Mouse (Mus musculus) spleen, adult 2 months (tissue): ENCODE measurements around the gene Ccnd2. TPM values are rescaled to one million over a fixed set of nuclear protein-coding genes. Genes with fewer than 3 reads are reported as not detected.

Source experiments
- DNase-seq, 2 experiments: peaks; one replicate each; pipeline versions ENCODE4 v3.0.0 to v3.0.0-alpha.2; 2012 to 2021; ENCODE audit warnings: low spot score in 2 of 2, low read depth in 1 of 2
- H3K27ac ChIP-seq: fragments of 200-500 bp; 2 replicates; pipeline ENCODE4 v1.5.1; 2012; ENCODE audit warnings: low read length, inconsistent platforms; ENCODE audit not compliant: insufficient read depth
- H3K27me3 ChIP-seq: fragments of 200-500 bp; 2 replicates; pipeline ENCODE4 v1.6.1; 2012; ENCODE audit warnings: mild to moderate bottlenecking, moderate library complexity, low read length, inconsistent platforms; ENCODE audit not compliant: control insufficient read depth, insufficient read depth
- H3K36me3 ChIP-seq: fragments of 200-500 bp; 2 replicates; pipeline ENCODE4 v1.6.1; 2012; ENCODE audit warnings: mild to moderate bottlenecking, low read length, inconsistent platforms; ENCODE audit not compliant: control insufficient read depth, insufficient read depth
- H3K4me1 ChIP-seq: fragments of 200-500 bp; 2 replicates; pipeline ENCODE4 v1.6.1; 2011; ENCODE audit warnings: inconsistent platforms; ENCODE audit not compliant: control insufficient read depth, insufficient read depth, insufficient read length
- H3K4me3 ChIP-seq: fragments of 200-500 bp; 2 replicates; pipeline ENCODE4 v1.5.1; 2011; ENCODE audit warnings: mild to moderate bottlenecking, inconsistent platforms; ENCODE audit not compliant: insufficient read depth, insufficient read length; ENCODE audit errors: extremely low read depth
- CTCF ChIP-seq: fragments of 200-500 bp; IDR thresholded peaks from 2 replicates; pipeline ENCODE4 v1.5.1; 2011; ENCODE audit warnings: mild to moderate bottlenecking, inconsistent platforms; ENCODE audit not compliant: insufficient read depth, insufficient read length, insufficient replicate concordance; ENCODE audit errors: extremely low read depth
- POLR2A ChIP-seq: fragments of 200-500 bp; IDR thresholded peaks from 2 replicates; pipeline ENCODE4 v1.6.1; 2011; ENCODE audit warnings: low read depth, low read length, inconsistent platforms
- whole genome bisulfite sequencing: fragments of 180-500 bp; shearing (Covaris S2); methylation state at CpG from one replicate; pipeline ENCODE4 v1.1.7; 2018; 5-methylcytosine and 5-hydroxymethylcytosine counted together
- polyA plus RNA-seq: library from polyadenylated mRNA; depleted of rRNA; stranded (reverse); fragments of >200 nt; gene quantifications from 2 replicates; pipeline ENCODE4 v1.2.3, GENCODE M21; 2012; rRNA removed

Gene Ccnd2
- 47.7 and 55.7 TPM in 2 replicates for polyA plus RNA-seq

- peak; percentile 71 to 74 for DNase-seq
- Histone ChIP-seq H3K27ac (peak within 1 kb of the TSS; percentile 83), H3K4me1 (peaks cover 7% of the 10 kb centered on the region; the same call in 1 of the 2 replicates), H3K36me3 (no peaks in the 10 kb centered on the region), H3K4me3 (peak within 1 kb of the TSS; percentile 63), H3K27me3 (peaks cover 6% of the 10 kb centered on the region; the same call in 1 of the 2 replicates)
- 1% methylated on average over 40 of the region's 40 CpGs for WGBS
- no peak for TF ChIP-seq CTCF
- TF ChIP-seq POLR2A = no peak
Observed at GRCm38 (mm10) chr6:127152106-127152951, at the start of gene Ccnd2. Gene Ccnd2, minus strand, starts transcription at chr6:127152193.

GRCm38 (mm10) chr6:127196985-127197384 lies 45.0 kb upstream of the Ccnd2 start:
- no peak overlapping the region for H3K4me3 ChIP-seq
- no peaks in the 10 kb centered on the region for H3K36me3 ChIP-seq
- no peak overlapping the region for H3K27ac ChIP-seq
- DNase-seq = no peak
- no peak for TF ChIP-seq CTCF
- TF ChIP-seq POLR2A = no peak
- no peaks in the 10 kb centered on the region for H3K27me3 ChIP-seq
- WGBS = 89% methylated on average over 2 of the region's 2 CpGs
- H3K4me1 ChIP-seq = no peaks in the 10 kb centered on the region

GRCm38 (mm10) chr6:127181296-127181695 lies 29.3 kb upstream of the Ccnd2 start:
- Histone ChIP-seq H3K4me3 (no peak overlapping the region), H3K4me1 (no peaks in the 10 kb centered on the region), H3K27me3 (no peaks in the 10 kb centered on the region), H3K36me3 (no peaks in the 10 kb centered on the region), H3K27ac (no peak overlapping the region)
- no peak for TF ChIP-seq CTCF
- TF ChIP-seq POLR2A = no peak
- no peak for DNase-seq
- 92% methylated on average over 12 of the region's 12 CpGs for WGBS

GRCm38 (mm10) chr6:127179056-127179759 lies 27.2 kb upstream of the Ccnd2 start:
- 87% methylated on average over 12 of the region's 12 CpGs for WGBS
- TF ChIP-seq POLR2A (no peak), CTCF (no peak)
- no peaks in the 10 kb centered on the region for H3K4me1 ChIP-seq
- H3K36me3 ChIP-seq = no peaks in the 10 kb centered on the region
- no peak overlapping the region for H3K27ac ChIP-seq
- DNase-seq = no peak
- no peaks in the 10 kb centered on the region for H3K27me3 ChIP-seq
- H3K4me3 ChIP-seq = no peak overlapping the region

- Histone ChIP-seq H3K27me3 (no peaks in the 10 kb centered on the region), H3K27ac (no peak overlapping the region), H3K4me1 (no peaks in the 10 kb centered on the region), H3K36me3 (no peaks in the 10 kb centered on the region), H3K4me3 (no peak overlapping the region)
- no peak for DNase-seq
- WGBS = 27% methylated on average over 7 of the region's 7 CpGs
- TF ChIP-seq CTCF (no peak), POLR2A (no peak)
Observed at GRCm38 (mm10) chr6:127177962-127178361, 26.0 kb upstream of the Ccnd2 start.

- H3K4me3 ChIP-seq = no peak overlapping the region
- DNase-seq = no peak
- TF ChIP-seq POLR2A (no peak), CTCF (no peak)
- H3K36me3 ChIP-seq = no peaks in the 10 kb centered on the region
- H3K4me1 ChIP-seq = no peaks in the 10 kb centered on the region
- WGBS = 56% methylated on average over 4 of the region's 4 CpGs
- no peak overlapping the region for H3K27ac ChIP-seq
- no peaks in the 10 kb centered on the region for H3K27me3 ChIP-seq
Observed at GRCm38 (mm10) chr6:127177441-127177840, 25.4 kb upstream of the Ccnd2 start.

DNA sequence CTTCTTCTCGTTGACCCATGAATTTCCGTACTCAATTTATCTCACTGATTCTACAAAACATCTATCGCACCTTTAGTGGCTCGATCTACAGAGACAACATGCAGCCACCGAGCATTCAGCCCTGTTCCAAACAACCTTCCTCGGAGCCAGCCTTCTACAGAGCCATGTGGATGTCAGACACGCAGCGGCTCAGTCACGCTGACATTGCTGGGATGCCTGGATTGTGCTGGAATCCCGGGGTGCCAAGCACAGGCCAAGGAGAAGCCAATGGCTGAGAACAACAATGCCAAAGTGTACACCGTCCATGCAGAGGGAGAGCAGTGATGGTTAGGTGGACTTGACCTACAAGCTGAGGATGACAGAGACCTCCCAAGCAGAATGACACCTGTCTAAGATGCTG lies 20.5 kb upstream of the Ccnd2 start:
- no peak for TF ChIP-seq POLR2A
- TF ChIP-seq CTCF = no peak
- H3K27ac ChIP-seq = no peak overlapping the region
- no peaks in the 10 kb centered on the region for H3K27me3 ChIP-seq
- H3K36me3 ChIP-seq = no peaks in the 10 kb centered on the region
- no peak overlapping the region for H3K4me3 ChIP-seq
- DNase-seq = no peak
- 93% methylated on average over 11 of the region's 11 CpGs for WGBS
- H3K4me1 ChIP-seq = no peaks in the 10 kb centered on the region
